Mouse (Mus musculus) bone marrow macrophage, adult 2 months (primary cell): ENCODE measurements around the gene Ssbp3.

Experiments
- CTCF ChIP-seq: IDR thresholded peaks from 2 replicates; pipeline ENCODE4 v1.5.1; 2012; ENCODE audit warnings: low read depth, mild to moderate bottlenecking, low read length, moderate library complexity
- POLR2A ChIP-seq: IDR thresholded peaks from 2 replicates; pipeline ENCODE4 v1.6.1; 2012; ENCODE audit warnings: mild to moderate bottlenecking, low read depth, low read length, borderline replicate concordance

DNA sequence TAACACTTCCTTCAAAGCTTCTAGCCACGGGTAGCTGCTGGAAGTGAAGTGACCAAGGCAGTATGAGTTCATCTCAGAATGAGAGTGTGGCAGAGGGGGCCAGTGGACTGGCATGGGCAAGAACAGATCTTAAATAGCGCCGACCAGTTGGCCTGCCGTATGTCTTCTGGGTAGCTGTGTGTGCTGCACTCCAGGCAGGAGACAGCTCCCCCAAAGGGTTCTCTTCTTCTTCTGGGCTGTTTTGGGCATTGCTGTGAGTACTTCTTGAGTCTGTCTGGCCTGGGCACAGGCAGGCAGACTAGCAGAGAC is 29.4 kb downstream of the Ssbp3 start:
- no peak for TF ChIP-seq CTCF
- TF ChIP-seq POLR2A: no peak
